Mouse (Mus musculus) myocyte (in vitro differentiated cells): ENCODE measurements at regions not wholly inside any gene's neighbourhood (a gene's known extent, or its start where the extent isn't known, plus 50 kb on each side); places are given as distances from the start of the nearest gene placed in this dataset.

Experiments used
- CEBPB ChIP-seq: IDR thresholded peaks from 2 replicates; pipeline ENCODE4 v1.6.1; 2011; ENCODE audit warnings: mild to moderate bottlenecking, moderate library complexity; ENCODE audit not compliant: poor library complexity, insufficient read depth, severe bottlenecking
- E2F4 ChIP-seq: IDR thresholded peaks from one replicate; pipeline ENCODE4 v1.6.1; 2011; ENCODE audit warnings: mild to moderate bottlenecking, control low read depth, moderate library complexity; ENCODE audit not compliant: insufficient read depth
- MAX ChIP-seq: IDR thresholded peaks from one replicate; pipeline ENCODE4 v1.6.1; 2011; ENCODE audit warnings: low read depth, mild to moderate bottlenecking, control low read depth
- MYOD1 ChIP-seq, 3 experiments: IDR thresholded peaks; one replicate each; pipeline ENCODE4 v1.6.1; 2011; ENCODE audit warnings: control low read depth in 2 of 3, low read depth in 2 of 3, mild to moderate bottlenecking in 2 of 3, moderate library complexity in 1 of 3; ENCODE audit not compliant: insufficient read length in 2 of 3, control insufficient read depth in 1 of 3
- MYOG ChIP-seq, 3 experiments: IDR thresholded peaks; one replicate each; pipeline ENCODE4 v1.6.1; 2011; ENCODE audit warnings: control low read depth in 2 of 3, low read depth in 2 of 3, mild to moderate bottlenecking in 2 of 3; ENCODE audit not compliant: insufficient read length in 2 of 3, control insufficient read depth in 1 of 3, insufficient read depth in 1 of 3
- POLR2A ChIP-seq: IDR thresholded peaks from one replicate; pipeline ENCODE4 v1.6.1; 2011; ENCODE audit warnings: low read depth, mild to moderate bottlenecking, control low read depth, moderate library complexity; ENCODE audit not compliant: insufficient read length
- POLR2AphosphoS2 ChIP-seq: IDR thresholded peaks from one replicate; pipeline ENCODE4 v1.6.1; 2011; ENCODE audit warnings: low read depth, control low read depth; ENCODE audit not compliant: insufficient read length
- REST ChIP-seq: IDR thresholded peaks from one replicate; pipeline ENCODE4 v1.6.1; 2011; ENCODE audit warnings: mild to moderate bottlenecking, control low read depth, moderate library complexity; ENCODE audit not compliant: insufficient read depth, insufficient read length
- SRF ChIP-seq: IDR thresholded peaks from one replicate; pipeline ENCODE4 v1.6.1; 2011; ENCODE audit warnings: low read depth; ENCODE audit not compliant: control insufficient read depth, insufficient read length
- TCF12 ChIP-seq: IDR thresholded peaks from one replicate; pipeline ENCODE4 v1.6.1; 2011; ENCODE audit warnings: mild to moderate bottlenecking, control low read depth; ENCODE audit not compliant: poor library complexity, insufficient read depth, severe bottlenecking
- TCF3 ChIP-seq: IDR thresholded peaks from one replicate; pipeline ENCODE4 v1.6.1; 2011; ENCODE audit warnings: low read depth, control low read depth; ENCODE audit not compliant: insufficient read length
- USF1 ChIP-seq: IDR thresholded peaks from one replicate; pipeline ENCODE4 v1.6.1; 2011; ENCODE audit warnings: low read depth, mild to moderate bottlenecking, control low read depth, moderate library complexity

GRCm38 (mm10) chr14:58182869-58183268, 112.5 kb downstream of the Fgf9 start:
- TF ChIP-seq POLR2A (no peak), MAX (no peak), USF1 (no peak), E2F4 (no peak), TCF12 (no peak), CEBPB (no peak), REST (no peak), POLR2AphosphoS2 (no peak), MYOD1 (IDR thresholded peaks at IDR 0.05; ENCODE audit: control insufficient read depth in 1 of 3, insufficient read length in 2 of 3, low read depth in 2 of 3) (no peak), TCF3 (no peak), MYOG (IDR thresholded peaks at IDR 0.05; ENCODE audit: control insufficient read depth in 1 of 3, insufficient read depth in 1 of 3, insufficient read length in 2 of 3, low read depth in 2 of 3) (no peak), SRF (no peak)
